Mouse (Mus musculus) thymus, postnatal 25 days (tissue): ENCODE results near the gene Il1rn.

ENCODE experiments used
- DNase-seq: peaks from one replicate; pipeline ENCODE4 v3.0.0; 2022

Gene Il1rn

DNA sequence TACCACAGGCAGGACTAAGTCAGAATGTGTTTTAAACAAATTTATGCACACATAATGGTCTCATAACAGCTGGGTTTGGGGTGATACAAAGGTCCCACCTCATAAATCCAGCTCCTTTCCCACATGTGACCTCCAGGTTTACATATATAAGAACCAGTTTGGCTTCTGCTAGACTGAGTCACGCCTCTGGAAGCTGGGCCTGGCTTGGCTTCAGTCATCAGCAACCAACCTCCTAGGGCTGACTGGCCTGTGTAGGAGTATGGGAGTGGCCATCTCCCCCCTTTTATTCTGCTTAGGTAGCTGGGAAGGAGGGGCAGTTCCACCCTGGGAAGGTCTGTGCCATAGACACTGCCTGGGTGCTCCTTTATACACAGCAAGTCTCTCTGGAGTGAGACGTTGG, at the start of gene Il1rn:
Gene Il1rn, plus strand, starts transcription at position 309 of the 400 bp plus-strand sequence.
- DNase-seq, result no peak

DNA sequence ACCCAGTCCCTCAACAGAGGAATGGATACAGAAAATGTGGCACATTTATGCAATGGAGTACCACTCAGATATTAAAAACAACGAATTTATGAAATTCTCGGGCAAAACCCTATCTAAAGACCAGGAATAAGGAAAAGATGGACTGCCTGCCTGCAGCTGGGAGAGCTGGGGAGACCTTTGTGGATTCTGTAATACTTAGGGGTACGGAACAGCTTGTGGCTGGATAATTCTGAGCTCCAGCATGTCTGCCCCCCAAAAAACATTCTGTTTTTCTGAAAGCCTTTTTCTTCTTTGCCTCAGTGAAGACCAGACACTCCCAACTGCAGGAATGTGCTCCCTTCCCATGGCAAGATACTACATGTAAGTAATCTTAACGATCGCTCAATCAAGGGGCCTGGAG, 45.8 kb upstream of the Il1rn start, which contains the start of gene Il1f10:
Gene Il1f10, plus strand, starts transcription at position 301 of the 400 bp plus-strand sequence.
- no peak for DNase-seq

DNA sequence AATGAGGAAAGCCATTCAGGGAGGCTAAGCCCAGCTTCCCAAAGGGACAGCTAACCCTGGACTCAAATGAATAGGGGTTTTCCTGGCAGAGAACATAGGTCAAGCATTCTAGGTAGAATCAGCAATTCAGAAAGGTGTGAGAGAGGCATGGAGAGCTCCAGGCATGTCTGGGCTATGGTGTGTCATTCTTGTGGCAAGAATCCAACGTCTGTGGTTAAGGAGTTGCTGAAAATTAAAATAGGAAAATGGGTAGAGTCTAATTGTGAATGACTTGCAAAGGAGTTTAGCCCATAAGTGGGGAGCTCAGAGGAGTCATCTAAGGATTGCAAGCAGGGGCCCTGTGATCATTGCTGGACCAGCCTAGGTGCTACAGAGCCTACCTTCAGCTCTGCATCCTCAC, 42.0 kb upstream of the Il1rn start:
- DNase-seq, result no peak

DNA sequence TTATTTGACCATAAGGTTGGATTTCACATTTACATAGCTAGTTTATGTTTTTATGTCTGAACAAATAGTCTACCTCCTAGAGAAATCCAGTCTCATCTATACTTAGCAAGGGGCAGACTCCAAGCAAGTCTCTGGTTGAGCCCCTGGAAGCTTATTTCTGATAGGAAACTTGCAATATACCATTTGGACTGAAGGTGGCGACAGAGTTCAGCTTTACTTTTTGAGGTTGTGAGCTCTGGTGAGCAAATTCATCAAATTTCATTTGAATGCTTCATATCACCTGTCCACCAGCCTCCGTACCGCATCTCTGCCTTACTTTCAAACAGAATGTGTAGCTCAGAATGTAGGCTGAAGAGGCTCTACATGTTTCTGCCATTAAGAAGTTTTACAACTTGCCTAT, 39.8 kb upstream of the Il1rn start:
- DNase-seq, result peak; percentile 35

DNA sequence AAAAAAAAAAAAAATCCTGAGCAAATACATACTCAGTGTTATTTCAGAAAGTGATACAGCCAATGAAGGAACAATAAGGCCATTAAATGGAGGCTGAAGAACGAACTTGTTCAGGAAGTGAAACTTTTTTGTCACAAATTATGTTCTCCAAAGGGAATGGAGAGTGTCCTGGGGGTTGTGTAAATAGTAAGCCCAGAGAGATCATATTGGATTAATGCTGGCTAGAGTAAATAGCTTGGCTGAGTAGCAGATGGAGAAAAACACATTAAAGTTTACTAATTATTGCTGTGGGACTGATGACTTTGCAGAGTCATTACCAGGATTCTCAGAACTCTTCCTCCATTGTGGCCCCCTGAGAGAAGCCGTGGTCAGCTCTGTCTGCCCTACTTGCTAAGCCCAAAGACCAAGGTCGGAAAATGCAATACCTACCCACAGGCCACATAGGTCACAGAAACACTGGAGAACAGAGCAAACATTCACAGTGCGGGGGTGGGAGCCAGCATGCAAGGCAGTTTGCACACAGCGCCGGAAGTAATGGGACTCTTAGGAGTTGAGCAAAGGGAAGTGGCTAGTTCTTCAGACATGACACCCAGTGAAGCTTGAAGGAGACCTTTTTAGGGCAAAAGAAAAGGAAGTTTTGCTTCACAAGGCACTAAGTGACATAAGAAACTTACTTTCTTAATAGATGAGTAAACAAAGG, 25.2 kb upstream of the Il1rn start:
- no peak for DNase-seq

DNA sequence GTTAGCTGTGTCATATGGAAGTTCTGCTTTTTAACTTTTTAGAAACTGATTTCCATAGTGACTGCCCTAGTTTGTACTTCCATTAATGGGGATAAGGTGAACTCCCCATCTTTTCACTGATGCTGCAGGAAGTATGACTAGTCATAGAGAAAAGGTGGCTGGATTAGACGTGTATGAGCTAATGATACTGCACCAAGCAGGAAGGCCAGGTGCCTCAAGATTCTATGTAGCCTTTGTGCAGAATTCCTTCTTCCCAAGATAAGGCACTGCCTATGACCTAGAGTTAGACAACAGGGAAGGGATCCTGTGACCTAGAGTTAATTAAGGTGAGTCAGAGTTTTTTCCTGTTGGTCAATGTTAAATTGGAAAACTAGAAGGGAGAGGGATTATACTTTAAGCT, 19.7 kb upstream of the Il1rn start:
- no peak for DNase-seq

DNA sequence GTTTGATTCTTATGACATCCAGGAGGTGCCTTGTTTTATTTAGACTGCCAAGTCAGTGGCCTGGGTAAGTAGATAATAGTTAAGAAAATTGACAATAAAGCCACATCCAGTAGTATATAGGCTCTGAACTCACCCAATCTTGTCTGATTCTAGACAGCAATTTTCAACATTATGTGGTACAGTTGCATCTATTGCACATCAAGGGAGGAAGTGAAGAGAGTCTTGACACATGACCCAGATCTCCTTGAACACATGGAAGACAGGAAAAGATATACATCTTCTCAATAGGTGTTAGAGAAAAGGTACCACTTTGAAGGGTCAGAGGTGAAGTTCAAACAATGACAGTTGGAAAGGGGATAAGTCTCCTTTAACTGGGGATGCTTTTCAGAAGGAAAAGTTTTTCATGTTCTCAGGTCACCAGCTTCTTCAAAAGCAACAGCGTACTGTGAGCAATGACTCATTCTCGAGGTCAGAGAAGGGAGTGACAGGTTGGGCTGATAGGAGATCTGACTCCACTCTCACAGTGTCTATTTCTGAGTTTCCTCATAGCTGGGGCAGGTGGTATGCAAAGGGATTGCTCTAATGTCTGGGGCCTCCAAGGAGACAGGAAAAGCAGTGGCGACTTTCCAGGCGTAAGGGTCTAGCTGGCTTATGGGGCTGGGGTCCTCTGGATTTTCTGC, 18.6 kb upstream of the Il1rn start:
- DNase-seq, result no peak

DNA sequence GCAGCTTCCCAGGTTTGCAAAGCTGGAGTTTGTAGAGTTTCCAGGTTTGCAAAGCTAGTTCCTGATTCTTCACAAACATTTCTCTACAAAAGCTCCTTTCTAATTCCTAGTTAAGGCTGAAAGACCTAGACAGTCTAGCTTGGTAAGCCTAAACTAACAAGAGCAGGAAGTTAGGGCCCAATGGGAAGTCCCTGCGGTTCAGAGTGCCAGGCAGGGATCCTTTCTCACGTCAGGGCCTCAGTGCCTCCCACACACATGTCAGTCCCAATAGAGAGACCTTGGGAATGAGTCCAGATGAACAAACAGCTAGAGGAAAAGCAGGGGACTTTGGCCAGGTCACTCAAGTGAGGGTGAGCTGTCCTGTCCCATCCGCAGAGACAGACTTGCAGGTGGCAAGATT, 1.3 kb upstream of the Il1rn start:
- no peak for DNase-seq

DNA sequence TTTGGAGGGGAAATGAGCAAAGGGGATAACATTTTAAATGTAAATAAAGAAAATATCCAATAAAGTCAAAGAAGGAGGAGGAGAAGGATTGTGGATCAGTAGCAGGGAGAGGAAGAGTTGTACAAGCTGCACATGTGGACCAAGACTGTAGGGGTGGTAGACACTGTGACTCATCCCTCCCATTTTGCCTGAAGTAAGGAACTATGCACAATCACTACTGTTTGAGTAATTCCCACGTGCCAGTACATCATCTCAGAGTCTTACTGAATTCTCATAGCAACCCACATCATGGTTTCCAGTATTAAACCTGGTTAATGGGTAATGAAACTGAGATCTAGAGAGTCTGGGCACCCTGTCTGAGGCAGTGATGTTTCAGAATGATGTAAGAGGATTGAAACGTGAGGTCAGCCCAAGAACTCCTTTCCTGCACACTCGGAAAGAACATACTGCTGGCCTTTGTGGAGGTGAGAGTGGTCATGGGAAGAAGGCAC, 4.8 kb downstream of the Il1rn start:
- no peak for DNase-seq

DNA sequence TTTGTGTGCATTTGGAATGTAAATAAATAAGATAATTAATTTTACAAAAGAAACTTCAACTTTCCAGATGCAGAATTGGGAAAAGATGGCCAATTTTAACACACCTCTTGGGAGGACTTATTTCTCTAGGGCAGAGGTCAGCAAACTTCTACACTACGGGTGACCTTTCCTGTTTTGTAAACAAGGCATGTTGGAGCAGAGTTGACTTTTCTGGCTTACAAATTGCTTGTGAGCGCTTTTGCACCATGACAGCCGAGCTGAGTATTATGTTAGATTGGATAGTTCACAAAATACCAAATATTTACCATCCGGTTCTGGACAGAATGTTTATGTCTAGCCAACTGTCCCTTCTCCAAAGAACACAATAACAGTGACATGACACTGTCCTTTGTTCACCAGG, 8.0 kb downstream of the Il1rn start:
- DNase-seq, result no peak

DNA sequence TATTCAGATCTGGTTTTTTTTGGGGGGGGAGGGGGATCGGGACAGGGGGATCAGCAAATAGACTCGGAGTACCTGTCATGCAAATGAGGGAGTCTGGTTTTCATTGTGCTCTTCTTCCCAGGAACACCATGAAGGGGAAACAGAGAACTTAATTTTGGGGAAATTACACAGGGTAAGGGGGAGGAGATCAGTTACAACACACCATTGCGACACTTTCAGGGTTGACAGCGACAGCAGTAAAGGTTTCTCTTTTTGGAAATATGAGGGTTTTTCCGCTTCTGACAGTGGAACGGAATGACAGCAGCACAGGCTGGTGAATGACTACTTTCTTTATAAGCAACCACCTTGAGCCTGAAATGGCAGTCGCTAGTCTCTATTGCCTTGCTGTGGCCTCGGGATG, 8.4 kb downstream of the Il1rn start:
- no peak for DNase-seq

DNA sequence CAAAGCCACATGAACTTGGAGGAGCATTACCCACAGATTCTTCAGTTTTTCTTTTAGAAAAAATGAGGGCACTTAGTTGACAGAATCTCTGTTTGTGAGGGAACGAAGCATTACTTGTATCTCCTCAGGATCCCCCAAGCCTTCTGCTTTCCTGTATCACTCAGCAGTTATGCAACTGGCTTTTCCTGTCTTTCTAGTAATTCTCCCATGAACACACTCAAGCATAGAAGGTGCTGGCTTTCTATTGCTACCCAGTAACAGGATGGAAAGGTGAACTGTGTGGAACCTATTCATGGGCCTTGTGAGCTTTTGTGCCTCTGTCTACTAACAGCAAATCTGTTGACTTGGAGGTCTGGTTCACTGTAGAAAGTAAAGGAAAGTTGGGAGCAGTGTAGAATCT, 11.3 kb downstream of the Il1rn start:
- DNase-seq, result no peak

DNA sequence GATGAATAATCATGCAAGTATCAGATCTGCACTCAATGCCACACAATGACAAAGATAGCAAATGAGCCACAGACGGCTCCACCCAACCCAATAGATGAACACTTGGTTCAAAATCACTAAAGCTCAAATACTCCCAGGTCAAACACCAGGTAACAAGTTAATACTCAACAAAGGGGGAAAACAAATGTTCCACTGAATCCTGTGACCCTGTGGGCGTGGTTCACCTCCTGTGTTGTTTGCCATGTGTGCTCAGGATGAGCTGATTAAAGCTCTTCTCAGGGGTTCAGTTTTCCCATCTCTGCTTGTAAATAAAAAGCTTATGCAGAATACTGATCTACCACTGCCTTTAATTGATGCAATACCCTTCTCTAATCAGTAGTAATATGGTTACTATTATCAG, 14.5 kb downstream of the Il1rn start:
- no peak for DNase-seq

DNA sequence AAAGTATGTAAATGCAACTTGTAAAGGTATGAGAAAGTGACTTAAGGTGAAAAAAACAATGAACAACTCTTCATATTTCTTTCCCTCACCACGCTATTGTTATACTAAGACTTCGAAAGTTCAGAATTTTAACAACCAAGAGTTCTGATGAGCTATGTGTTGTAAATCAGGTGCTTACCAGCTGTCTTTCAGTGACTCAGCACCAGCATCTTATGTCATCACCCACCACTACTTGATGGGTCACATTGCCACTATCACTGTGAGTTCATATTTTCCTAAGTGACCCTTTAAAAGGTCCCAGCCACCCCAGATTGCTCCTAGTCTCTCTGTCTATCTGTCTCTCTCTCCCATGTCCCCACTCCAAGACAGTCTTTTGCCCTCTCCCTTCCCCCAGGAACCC, 16.4 kb downstream of the Il1rn start:
- DNase-seq, result no peak

DNA sequence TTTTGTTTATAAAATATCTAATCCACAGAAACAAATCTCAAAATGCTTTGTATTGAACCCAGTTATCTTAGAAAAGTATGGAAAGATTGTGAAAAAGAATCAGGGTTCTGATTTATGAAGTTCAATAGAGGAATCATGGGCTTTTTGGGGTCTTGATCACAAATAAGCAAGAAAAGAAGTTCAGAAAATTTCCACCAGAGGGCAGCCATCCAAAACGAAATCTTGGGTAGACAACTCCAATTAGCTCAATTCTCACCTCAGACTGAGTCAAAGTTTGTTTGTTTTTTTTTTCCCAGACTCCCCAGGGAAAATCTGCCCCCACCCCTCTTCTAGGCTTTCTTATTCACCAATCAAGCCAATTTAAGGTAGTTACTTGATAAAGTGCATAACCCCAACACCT, 21.0 kb downstream of the Il1rn start:
- DNase-seq, result peak; percentile 50

DNA sequence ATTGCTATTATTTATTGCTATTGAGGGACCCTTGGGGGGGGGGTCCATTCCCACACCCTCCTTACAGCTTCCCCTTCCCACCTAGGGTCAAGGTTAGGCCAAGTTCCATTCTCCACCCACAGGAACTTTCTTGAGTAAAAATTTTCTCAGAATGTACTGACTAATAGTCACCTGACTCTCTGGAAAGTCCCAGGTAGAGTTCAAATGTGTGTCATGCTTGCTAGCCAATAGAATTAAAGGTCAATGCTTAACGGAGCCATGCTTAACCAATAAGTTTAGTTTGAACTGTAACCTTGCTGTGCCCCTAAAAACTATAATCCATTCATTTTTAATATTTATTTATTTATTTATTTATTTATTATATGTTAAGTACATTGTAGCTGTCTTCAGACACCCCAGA, 22.7 kb downstream of the Il1rn start:
- DNase-seq, result no peak

DNA sequence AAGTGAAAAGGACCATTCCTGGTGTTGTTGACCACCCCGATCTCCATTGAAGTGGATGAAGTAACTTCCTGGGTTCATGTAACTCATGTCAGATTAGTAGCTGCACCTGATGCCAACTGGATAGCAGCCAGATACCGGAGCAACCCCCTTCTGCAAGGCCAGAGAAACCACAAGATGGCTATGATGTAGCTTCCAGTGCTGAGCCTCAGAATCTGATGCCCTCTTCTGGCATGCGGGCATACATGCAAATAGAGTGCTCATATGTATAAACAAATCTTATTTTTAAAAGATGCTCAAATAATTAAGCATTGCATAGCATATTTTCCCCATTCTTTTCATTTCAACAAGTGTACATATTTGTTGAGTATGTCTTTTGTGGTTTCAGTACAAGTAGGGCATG, 27.2 kb downstream of the Il1rn start:
- DNase-seq, result no peak

DNA sequence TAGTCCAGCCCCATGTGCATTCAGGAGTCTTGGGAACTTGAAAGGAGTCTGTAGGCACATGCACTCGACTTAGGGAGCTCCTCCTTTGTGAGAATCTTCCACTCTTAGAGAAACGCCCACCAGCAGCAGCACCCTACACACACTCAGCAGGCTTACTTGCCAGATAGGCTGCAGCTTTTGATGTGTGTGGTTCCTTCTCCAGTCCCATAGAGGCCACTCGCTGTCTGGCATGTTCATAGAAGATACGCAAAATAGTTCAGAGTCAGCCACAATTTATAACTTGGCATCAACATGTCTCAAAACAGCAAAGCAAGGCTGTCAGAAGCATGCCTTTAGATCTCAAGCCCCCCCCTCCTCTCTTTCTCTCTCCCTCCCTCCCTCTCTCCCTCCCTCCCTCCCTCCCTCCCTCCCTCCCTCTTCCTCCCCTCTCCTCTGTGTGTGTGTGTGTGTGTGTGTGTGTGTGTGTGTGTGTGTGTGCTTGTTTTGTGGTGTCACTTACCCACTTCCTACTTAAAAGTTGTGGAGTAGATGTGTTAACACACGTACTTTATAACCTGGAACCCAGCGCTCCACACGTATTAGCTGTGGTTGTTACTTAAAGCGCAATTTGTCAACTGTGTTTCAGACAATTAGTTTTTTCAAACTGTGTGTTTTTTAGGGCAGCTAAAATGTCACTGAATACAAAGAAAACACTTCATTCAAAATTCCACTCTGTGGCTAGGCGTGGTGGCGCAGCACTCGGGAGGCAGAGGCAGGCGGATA, 29.7 kb downstream of the Il1rn start:
- peak; percentile 18 for DNase-seq

DNA sequence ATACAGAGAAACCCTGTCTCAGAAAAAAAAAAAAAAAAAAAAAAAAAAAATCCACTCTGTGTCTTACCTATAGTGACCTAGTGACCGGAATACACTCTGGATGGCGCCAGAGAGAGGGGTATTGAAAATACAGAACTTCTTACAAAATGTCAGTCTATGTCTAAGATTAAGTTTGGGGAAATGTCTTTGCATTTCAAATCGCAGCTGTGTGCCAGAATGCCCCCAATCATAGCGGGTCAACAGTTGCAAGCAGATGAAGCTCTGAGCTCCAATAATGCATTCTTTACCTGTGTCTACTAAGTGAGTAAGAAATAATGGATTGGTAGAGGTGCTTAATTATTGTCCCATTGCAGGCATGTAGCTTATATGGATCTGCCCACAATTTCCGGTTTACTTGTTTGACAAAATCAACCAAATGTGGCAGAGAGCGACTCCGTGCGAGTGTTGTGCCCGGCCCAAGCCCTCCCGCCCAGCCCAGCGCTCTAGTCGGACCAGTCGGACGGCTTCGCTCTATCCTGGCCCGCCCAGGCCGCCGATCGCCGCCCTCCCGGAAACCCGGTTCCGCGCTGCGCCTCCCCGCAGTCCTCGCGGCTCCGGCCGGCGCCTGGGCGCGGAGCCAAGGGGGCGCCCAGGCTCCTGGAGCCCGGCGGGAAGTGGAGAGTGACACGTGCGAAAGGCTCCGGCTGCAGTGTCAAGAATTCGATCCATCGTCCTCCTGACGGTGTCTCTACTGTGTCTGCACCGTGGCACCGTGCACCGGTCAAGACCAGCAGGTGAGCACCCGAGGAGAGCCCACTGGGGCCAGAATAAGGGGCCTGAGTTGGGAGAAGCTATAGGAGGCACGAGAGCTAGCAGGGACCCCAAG, 30.6 kb downstream of the Il1rn start, which contains the start of gene Psd4:
Gene Psd4, plus strand, starts transcription at position 551 of the 865 bp plus-strand sequence.
- DNase-seq, result peak; percentile 62

DNA sequence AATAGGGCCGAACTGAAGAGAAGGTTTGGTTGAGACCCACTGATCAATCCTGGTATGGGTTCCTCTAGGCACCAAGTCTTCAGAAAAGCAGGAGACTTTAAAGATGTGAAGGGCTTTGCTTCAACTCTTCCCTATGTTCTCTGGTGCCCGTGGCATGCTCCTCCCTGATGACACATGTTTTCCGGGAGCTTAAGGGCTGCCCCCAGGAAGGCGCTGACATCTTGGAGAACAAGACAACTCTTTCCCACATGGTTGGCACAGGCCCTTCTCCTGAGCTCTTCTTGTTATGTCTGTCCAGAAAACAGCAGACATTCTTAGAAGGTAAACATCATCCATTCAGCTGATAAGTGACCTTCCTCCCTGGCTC, 31.2 kb downstream of the Il1rn start:
- no peak for DNase-seq

DNA sequence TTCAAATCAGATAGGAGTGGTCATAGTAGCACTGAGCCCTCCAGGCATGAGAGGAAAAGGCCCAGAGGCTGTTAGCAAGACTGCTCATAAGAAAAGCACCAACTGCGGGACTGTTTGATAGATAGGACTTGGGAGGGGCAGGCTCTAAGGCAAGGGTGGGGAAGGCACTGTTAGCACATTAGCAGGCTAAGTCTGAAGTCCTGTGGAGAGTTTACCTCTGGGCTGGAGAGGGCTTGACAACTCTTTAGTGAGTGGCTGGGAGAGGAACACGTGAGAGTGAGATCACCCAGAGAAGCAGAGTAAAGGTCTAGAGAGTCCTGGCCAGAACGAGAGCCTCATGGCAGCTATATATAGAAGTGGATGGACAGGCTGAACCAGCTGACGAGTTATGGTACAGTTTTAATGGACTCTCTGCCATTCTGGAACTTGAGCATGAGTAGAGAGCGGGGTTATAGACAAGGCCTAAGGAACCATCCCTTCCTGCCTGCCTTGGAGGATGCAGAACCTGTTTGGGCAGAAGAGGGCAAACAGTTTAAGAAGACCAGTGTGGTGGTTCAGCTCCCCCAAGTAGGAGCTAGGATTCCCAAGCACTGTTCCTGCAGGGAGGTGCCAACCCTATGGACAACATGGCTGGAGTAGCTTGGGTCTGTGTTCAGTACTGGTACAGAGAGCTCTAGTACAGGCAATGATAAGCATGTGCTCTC, 42.2 kb downstream of the Il1rn start:
- no peak for DNase-seq
